Mouse (Mus musculus): ENCODE measurements around the gene Dtnb.
A peak's percentile ranks its signal among the peaks of the same experiment; 100 is the strongest.

DNA sequence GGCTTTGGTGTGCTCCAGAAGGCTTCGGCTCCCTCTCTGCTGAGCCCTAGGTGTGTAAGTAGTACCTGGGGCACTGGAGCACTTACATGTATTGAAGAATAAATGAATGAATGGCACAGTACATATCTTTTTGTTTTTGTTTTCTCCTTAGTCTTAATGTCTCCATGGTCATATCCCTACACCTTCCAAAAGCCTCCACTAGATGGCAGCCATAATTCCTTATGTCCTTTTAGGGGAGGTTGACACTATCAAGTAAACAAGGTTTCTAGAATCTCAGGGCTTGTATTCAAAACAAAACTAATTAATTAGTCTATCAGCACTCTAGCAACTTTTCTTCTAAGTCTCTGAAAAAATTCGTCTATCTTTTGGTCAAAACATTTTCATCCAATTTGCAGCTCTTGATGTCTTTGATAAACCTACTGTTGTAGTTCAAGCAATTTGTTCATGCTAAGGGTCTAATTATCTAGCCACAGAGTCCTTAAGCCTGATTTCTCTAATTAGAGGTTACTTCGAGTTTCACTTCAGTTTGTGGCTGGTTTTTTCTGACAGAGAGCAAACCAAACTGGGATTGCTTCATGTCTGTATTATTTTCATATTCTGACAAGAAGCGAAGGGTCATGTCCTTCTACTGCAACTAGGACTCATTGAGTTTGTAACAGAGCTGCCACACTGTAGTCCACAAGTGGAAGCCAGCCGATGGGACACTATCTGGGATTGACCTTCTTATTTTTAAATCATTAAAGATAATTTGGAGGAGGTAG is 123.7 kb downstream of the Dtnb start:
- TF ChIP-seq CTCF (IDR thresholded peaks at IDR 0.05; ENCODE audit: extremely low read depth, insufficient read length, insufficient replicate concordance, low read depth, low read length) (peak; percentile 25; the same call in 1 of the 2 replicates), POLR2A (IDR thresholded peaks at IDR 0.05; ENCODE audit: low read depth, low read length) (no peak)
